Mouse (Mus musculus): ENCODE results near the gene Acot4.
"Not testable (repeated sequence)": the region's sequence is repeated elsewhere in the genome, so short reads cannot be mapped to it uniquely, and the experiment has no call there.

Acot4 gene

DNA sequence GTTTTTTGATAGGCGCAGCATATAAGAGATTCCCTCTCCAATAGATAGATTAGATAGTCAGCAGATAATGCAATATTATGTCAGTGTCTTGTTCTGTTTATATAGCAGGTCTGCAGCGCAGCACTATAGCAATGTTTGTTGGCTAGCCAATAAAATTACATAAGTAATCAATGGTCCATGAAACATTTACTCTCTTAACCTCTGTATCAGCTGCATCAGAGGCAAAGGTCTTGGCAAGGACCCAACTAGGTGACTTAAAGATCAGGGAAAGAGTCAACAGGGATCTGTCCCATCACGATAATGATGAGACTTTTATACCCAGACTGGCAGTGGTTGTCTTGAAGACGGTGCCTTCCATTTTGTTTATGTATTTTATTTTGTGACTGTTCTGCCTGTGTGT lies 5.3 kb upstream of the Acot4 start:
- DNase-seq: no peak

DNA sequence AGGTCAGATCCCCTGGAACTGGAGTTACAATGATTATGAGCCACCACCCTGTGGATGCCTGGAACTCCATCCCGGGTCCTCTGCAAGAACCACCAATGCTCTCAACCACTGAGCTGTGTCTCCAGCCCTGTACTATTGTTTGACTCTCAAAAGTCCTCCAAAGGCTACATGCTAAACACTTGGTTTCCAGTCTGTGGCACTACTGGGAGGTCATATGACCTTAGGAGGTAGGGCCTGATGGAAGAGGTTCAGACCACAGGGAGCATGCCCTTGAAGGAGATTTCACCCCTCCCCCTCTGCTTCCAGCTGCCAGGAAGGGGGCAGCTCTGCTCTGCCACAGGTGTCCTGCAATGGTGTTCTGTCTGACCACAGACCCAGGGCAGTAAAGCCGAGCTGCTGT lies 4.9 kb upstream of the Acot4 start:
- not testable (repeated sequence) for DNase-seq

DNA sequence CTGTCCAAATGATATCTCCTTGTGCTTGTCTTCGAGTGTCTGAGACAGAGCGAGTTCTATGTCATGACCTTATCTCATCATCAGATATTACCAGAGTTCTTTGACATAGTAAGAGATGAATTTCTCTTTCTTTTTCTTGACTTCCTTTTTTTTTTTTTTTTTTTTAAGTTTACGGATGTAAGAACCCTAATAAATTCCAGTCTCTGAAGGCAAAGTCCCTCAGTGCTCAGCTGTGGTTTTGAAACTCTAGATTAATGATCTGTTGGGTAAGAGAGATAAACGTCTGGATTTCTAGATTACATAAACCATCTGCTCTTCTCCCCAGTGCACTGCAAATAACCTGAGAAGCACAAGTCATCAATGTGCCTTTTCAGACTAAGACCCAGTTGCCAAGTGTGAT lies 4.1 kb upstream of the Acot4 start:
- no peak for DNase-seq

DNA sequence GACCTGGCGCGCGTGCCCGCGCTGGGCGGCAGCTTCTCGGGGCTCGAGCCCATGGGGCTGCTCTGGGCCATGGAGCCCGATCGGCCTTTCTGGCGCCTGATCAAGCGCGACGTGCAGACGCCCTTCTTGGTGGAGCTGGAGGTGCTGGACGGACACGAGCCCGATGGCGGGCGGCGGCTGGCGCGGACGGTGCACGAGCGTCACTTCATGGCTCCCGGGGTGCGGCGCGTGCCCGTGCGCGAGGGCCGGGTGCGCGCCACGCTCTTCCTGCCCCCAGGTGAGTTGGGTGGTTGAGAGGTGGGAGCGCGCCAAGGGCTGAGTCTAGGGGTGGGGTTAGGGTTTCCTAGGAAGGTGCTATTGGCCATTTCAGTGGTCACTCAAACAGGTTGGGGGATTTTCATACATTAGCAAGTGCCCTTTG lies 522 bp downstream of the Acot4 start, which contains the start of gene Gm49366:
TSS of gene Gm49366 (plus strand) at position 245 of the 421 bp plus-strand sequence.
- DNase-seq: peak; percentile 46

DNA sequence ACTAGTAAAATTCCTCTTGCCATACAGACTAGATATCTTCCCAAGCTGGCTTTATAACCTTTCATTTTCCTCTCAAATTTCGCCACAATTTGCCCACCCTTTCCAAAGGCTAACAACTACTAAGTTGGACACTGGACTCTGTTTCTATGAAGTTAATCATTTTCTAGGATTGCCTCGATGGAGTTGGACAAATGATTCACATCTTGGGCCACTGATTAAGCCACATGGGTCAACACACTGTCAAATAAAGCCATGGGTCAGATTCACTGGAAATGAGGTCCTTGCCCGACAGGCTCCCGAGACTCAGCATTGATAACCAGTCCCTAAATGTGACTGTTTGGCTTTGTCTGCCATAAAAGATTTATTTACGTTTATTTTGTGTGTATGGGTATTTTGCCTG lies 4.1 kb downstream of the Acot4 start:
- no peak for DNase-seq

DNA sequence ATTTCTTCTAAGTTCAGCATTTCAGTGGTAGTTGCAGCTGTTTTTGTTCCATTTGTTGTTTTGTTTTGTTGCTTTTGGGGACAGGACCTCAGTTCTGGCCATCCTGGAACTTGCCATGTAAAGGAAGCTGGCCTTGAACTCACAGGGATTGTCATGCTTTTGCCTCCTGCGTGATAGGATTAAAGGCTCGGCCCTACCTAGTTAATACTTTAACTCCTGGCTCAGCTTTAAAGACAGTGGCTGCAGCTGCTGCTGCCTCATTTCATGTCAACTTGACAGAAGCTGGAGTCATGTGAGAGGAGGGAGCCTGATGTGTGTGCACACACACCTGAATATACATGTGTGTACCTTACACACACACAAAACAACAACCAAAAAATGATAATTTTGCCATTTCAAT lies 5.9 kb downstream of the Acot4 start:
- DNase-seq: no peak

DNA sequence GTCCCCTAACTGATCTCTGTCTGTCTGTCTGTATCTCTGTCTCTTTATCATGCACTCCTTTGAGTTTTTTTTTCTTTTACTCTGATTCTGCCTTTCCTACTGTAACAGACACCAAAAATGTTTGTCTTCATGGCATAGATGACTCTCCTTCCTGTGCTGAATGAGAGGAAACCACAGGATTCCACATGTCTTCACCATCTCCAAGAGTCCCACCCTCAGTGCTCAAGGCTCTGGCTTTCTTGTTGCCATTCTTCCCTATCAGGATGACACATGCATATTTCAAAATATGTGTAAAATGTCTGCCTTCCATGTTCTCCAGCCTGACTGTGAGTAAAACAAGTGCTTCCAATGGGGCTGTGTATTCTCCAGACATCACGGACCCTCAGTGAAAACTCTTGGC lies 8.7 kb downstream of the Acot4 start:
- DNase-seq: no peak

DNA sequence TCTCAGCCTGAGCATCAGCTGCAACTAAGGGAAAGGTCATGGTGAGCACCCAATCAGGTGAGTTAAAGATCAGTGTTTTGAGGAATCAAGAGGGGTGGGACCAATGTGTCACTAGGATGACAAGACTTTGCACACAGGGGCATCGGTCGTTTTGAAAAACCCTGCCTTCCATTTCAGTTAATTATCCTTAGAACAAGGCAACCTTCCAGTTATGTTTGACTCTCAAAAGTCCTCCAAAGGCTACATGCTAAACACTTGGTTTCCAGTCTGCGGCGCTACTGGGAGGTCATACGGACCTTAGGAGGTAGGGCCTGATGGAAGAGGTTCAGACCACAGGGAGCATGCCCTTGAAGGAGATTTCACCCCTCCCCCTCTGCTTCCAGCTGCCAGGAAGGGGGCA lies 12.6 kb downstream of the Acot4 start:
- not testable (repeated sequence) for DNase-seq

DNA sequence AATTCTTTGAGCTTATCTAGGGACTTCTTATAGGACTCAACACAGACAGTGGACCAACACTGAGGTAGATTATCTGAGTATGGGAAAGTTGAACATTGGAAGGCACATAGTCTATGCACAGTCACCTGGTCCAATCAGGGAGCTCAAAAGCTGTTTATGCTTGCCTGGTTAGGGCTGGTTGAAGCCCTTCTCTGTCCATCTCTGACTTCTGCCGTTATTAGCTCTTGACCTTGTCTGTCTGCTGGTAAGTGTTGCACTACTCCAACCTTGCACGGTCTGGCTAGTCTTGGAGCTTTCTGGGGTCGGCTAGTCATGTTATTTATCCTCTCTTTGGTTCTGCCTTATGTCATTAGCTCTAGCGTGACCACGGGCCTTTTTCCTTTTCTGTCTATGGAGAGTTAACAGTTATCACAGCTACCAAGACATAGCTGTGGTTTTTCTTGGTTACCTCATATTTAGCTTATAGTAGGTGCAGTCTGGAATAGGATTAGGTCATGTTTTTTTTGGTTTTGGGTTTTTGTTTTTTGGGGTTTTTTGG lies 13.8 kb downstream of the Acot4 start, which contains the start of gene Acot3:
TSS of gene Acot3 (plus strand) at position 208 of the 538 bp plus-strand sequence.
- no peak for DNase-seq

DNA sequence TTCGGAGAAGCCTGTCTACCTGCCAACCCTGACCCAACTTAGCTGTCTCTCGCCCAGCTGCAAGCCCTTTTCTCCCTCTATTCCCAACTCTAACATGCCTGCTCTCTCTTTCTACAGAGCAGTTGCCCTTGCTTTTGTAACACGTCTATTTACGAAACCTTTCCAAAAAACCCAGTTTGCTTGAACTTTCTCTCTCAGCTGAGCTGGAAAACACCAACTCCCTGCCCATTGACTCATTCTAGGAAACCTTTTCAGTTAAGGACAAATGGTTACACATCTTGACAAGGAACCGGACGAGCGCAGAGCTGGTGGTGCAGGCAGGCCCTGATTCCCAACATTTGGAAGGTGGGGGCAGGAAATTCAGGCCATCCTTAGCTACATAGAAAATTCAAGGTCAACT lies 14.4 kb downstream of the Acot4 start:
- no peak for DNase-seq

DNA sequence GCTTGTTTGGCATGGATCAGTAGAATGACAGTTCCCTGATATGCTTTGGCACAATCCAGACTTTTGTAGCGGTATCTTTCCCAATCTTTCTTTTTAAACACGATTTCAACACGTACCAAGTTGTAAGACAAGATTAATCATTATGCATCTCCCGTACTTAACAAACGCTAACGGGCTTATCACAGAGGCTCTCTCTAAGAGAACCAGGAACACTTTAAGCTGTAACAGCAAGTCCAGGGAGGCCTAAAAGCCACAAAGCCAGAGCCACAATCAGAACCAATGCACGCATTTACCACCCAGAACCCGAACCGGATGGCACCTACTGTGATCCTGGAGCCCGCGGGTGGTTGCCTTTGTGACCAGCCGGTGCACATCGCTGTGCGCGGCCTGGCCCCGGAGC lies 15.0 kb downstream of the Acot4 start:
- DNase-seq: no peak

DNA sequence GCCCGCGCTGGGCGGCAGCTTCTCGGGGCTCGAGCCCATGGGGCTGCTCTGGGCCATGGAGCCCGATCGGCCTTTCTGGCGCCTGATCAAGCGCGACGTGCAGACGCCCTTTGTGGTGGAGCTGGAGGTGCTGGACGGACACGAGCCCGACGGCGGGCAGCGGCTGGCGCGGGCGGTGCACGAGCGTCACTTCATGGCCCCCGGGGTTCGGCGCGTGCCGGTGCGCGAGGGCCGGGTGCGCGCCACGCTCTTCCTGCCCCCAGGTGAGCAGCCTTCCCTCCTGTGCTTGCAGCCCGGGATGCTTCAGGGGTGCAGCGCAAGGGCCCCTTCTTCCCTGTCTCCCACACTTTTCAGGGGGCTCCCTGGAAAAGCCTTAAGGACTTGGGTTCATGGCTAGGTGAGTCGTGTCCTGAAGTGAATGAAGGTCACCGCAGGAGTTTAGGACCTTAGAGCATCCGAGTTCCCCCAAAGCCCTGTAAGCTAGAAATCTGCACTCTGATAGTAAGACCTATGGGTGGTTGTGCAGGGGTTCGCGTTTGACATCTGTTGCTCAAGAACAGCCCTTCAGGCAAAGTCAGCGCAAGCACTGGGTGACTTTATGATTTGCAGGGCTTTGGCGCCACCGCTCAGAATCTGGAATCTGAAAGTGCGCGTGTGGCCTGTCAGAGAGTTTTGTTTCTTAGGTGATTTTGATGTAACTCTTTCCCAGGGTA lies 15.7 kb downstream of the Acot4 start:
- DNase-seq: peak; percentile 30

DNA sequence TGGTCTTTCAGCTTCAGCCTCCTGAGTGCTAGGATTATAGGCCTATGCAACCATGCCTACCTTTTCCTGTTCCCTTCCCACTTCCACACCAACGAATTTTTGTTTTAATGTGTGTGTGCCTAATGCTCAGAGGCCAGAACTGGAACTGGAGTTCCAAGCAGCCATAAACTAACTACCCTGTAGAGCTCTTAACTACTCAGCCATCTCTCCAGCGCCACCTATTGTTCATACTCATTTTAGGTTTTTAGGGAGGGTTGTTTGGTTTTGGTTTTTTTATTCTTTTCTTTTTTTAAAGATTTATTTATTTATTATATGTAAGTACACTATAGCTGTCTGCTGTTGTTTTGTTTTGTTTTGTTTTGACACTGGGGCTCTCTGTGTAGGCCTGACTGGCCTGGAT lies 22.8 kb downstream of the Acot4 start:
- DNase-seq: no peak

DNA sequence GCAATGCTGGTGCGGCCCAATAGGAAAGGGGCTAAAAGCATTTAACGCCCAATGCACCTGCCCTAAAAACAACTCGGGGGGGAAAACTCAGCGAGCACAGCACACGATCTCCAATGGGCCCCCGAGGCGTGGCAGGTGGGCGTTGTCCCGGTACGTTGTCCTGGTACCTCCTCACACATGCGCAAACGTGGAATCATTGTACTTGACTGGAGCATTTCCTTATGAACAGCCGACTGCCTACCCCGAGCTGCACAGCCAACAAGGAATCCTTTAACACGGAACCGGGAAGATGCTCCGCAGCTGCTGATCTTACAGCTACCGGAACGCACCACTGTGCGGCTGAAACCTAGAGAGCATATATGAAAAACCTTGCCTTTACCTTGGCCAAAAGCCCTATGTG lies 24.2 kb downstream of the Acot4 start:
- no peak for DNase-seq

DNA sequence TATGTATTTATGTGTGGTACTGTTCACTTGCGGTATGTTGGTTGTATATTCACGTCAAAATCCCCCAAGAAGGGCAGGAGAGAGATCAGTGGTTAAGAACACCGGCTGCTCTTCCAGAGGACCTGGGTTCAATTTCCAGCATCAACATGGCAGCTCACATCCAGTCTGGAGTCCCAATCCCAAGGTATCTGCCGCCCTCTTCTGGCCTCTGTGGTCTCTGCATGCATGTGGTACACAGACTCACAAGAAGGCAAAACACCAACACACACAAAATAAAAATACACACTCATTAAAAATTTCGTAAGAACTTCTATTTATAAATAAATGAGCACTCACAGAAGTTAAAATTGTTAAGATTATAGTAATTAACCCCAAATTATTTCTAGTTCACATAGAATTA lies 25.0 kb downstream of the Acot4 start:
- no peak for DNase-seq

DNA sequence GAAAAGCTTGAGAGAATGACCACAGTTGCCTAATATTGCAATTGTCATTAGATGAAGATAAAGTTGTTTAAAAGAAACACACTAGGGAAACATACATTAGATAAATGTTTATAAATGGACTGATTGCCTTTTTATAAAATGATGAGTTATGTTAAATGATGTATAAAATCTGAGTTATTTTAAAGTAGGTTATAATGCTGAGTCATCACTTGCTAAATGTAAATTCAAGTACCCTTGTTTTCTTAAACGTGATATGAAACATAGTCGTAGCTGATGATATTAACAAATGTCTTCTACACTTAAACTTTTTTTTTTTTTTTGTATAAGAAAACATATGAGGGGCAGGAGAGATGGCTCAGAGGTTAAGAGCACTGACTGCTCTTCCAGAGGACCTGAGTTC lies 25.7 kb downstream of the Acot4 start:
- no peak for DNase-seq

DNA sequence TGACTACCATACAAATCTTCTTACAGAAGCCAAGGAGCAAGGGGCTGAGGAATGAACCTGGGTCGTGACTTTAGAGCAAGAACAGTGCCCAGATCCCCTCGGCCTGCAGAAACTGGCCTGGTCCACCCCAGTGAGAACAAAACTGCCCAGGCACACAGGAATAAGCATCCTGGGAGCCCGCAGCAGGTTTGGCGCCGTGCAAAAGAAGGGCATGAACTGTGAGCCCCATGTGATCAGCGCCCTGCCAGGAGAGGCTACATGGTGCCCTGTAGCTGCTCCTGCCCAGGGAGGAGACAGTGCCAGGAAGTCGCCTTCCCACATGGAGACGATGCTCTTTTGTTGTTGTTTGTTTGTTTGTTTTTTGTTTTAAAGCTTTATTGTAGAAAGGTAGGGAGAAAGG lies 26.4 kb downstream of the Acot4 start:
- no peak for DNase-seq

DNA sequence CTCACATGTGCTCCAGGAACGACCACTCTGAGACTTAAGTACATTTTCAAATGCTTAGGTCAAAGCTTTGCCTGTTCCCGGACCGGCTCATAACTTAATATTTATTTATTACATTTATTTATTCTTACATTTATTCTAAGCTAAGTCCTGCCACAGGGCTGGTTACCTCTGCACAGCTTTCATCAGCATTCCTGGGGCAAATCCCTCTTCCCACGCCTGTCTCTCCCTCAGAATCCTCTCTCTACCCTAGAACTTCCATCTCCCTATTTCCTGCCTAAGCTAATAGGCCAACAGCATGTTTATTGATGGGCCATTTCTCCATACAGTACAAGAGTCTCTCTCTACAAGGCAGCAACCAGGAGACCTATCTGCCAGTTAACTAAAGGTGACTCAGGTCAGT lies 29.6 kb downstream of the Acot4 start:
- DNase-seq: no peak

DNA sequence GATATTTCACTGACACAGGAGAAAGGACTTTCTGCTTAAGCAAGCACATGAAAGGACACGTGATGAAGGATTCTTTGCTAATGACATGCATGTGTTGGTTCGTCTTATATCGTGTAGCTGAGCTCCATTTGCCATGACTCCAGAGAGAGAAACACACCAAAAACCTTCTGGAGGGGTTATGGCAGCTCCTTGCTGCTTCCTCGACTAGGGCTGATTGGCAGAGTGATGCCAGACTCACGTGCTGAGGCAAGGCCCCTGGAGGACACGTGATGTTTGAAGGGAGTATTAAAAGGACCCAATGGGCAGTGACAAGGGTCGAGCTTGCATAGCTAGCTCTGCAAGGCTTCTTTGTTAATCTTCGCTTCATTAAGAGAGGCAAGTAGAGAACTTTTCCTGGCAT lies 30.1 kb downstream of the Acot4 start:
- no peak for DNase-seq

DNA sequence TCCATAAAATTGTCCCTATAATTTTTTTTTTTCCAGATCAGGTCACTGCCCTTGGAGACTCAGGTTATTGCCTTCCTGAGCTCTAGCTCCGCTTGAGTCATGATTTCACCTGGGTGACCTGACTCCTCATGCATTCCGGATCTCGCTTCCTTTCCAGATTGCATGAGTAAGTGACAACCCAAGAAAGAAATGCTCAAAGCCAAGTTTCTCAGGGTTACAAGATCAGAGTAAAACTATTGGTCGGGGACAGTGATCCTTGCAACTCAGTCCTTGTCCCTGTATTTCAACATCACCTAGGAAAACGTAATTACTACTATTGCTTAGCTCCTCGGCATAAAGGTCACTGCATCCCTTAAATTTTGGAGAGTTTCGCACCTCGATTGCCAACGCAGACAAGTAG lies 30.8 kb downstream of the Acot4 start, which contains the start of gene Acot5:
TSS of gene Acot5 (plus strand) at position 340 of the 400 bp plus-strand sequence.
- DNase-seq: no peak

DNA sequence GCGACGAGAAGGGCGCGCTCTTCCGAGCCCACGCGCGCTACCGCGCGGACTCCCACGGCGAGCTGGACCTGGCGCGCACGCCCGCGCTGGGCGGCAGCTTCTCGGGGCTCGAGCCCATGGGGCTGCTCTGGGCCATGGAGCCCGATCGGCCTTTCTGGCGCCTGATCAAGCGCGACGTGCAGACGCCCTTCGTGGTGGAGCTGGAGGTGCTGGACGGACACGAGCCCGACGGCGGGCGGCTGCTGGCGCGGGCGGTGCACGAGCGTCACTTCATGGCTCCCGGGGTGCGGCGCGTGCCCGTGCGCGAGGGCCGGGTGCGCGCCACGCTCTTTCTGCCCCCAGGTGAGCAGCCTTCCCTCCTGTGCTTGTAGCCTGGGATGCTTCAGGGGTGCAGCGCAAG lies 31.4 kb downstream of the Acot4 start:
- DNase-seq: peak; percentile 29

DNA sequence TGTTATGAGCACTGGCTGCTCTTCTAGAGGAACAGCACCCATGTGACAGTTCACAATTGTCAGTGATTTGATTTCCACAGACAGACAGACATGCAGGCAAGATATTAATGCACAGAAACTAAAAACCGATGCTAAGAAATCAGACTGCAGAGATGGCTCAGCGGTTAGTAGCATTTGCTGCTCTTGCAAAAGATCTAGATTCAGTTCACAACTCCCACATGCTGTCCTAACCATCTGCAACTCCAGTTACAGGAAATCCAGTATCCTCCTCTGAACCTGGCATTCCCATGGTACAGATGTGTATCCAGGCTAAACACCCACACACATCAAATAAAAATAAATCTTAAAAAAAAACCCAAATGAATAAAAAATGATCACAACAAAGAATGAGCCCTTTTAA lies 33.5 kb downstream of the Acot4 start:
- peak; percentile 73 for DNase-seq

DNA sequence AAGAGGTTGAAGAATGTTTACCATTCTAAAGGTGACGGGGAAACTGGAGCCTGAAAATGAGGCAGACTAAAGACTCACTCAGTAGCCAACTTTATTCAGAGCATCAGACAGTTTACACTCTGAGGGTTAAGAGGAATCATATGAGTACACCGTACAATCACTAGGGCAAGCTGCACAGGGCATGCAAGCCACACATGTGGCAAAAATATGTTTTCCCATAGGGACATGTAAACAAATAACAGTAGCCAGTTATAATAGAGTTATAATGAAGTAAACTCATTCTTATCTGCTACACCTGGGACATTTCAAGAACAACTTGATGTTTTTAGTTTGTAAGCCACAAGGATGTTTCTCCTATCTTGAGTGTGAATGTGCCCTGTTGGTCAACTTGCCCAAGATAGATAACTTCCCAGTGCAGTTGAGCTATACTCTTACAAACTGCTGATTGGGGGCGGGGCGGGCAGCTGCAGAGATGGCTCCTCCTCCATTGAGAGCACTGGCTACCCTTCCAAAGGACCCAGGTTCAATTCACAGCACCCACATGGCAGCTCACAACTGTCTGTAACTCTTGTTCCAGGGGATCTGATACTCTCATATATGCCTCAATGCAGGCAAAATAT lies 39.3 kb downstream of the Acot4 start:
- no peak for DNase-seq

DNA sequence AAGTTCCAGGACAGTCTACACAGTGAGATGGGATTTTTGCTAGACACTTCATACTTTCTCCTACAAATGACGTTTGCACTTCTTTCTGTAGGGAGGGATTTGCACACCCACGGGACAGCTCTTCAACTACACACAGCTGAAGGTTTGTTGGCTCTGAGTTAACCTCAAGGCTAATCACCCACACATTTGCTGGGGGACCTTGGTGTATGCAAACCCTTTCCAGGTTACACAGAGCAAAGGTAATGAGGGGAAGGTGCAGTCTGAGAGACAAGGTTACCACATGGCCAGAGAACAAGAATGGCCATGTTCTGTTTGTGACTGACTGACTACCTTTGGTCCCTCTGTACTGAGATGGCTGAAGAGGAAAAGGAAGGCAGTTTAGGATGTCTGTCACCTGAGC lies 45.7 kb downstream of the Acot4 start:
- no peak for DNase-seq
